Mouse (Mus musculus): ENCODE measurements around the gene Cnga3. TPM values are rescaled to one million over a fixed set of nuclear protein-coding genes. Genes with fewer than 3 reads are reported as not detected.

The Cnga3 gene
- polyA plus RNA-seq, 1 experiment = 1.6 TPM

DNA sequence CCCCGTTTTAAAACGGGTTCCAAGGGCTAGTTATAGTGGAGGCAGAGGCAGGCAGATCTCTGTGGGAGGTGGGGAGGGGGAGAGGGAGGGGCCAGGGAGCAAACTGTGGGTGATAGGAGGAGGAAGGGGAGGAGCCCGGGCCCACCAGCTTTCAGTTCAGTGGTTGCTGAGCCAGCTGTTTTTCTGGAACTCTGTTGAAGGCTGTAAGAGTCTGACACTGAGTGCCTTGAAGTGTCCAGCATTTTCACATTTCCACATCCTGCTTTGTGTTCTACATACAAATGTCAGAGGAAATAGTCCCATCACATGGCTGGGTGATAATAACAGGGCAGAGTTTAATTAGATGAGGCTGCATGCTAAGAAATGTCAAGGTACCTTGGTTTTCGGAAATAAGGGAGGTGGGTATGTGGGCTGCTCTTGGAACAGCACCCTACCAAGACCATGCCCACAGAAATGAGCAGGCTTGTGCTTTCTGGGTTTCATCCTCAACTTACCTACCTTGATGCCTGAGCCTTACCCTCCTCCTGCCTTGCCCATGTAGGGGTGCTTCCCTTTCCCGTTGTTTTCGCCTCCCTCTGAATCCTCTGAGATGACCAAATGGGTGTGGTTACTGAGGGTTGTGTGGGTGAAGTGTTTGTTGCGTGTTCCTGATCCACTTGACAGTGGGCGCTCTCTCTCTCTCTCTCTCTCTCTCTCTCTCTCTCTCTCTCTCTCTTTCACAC lies 93.9 kb downstream of the Cnga3 start:
- H3K9ac ChIP-seq (ENCODE audit: low read depth, poor library complexity, severe bottlenecking) = no peak overlapping the region
- TF ChIP-seq EP300 (IDR thresholded peaks at IDR 0.05; ENCODE audit: insufficient read depth, low read depth, low read length) = no peak
- no peak for TF ChIP-seq POLR2A (IDR thresholded peaks at IDR 0.05; ENCODE audit: insufficient read depth, low read length)
- TF ChIP-seq CTCF (IDR thresholded peaks at IDR 0.05; ENCODE audit: low read depth, low read length) = no peak
- H3K9me3 ChIP-seq (replicated peaks; ENCODE audit: control insufficient read depth, insufficient read depth, low read length, poor library complexity, severe bottlenecking) = no peaks in the 10 kb centered on the region
- H3K27ac ChIP-seq (ENCODE audit: insufficient read depth, low read length) = no peak overlapping the region
- no peaks in the 10 kb centered on the region for H3K4me1 ChIP-seq (ENCODE audit: control insufficient read depth, insufficient read depth, low read length)
- no peaks in the 10 kb centered on the region for H3K36me3 ChIP-seq (ENCODE audit: control insufficient read depth, insufficient read depth, low read length, poor library complexity, severe bottlenecking)
- no peaks in the 10 kb centered on the region for H3K27me3 ChIP-seq (ENCODE audit: control insufficient read depth, insufficient read depth, low read length, poor library complexity, severe bottlenecking)
- H3K4me3 ChIP-seq (ENCODE audit: low read depth, low read length) = no peak overlapping the region

DNA sequence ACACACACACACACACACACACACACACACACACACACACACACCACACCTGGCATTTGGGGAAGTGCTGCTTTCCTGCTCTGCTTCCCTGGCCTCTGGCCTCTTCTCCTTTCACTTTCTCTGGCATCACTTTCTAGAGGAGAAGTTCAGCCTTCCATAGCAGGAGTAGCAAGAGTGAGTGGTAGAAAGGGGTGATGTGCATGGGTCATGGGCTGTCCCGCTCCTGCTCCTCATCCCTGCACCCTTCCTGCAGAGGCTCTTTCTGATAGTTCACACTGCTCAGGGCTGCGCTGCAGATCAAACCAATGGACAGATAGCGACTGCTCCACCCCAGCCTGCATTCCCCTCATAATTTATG lies 94.5 kb downstream of the Cnga3 start:
- H3K27ac ChIP-seq (ENCODE audit: insufficient read depth, low read length) = no peak overlapping the region
- H3K9ac ChIP-seq (ENCODE audit: low read depth, poor library complexity, severe bottlenecking) = no peak overlapping the region
- no peaks in the 10 kb centered on the region for H3K27me3 ChIP-seq (ENCODE audit: control insufficient read depth, insufficient read depth, low read length, poor library complexity, severe bottlenecking)
- TF ChIP-seq POLR2A (IDR thresholded peaks at IDR 0.05; ENCODE audit: insufficient read depth, low read length) (no peak), EP300 (IDR thresholded peaks at IDR 0.05; ENCODE audit: insufficient read depth, low read depth, low read length) (no peak), CTCF (IDR thresholded peaks at IDR 0.05; ENCODE audit: low read depth, low read length) (no peak)
- no peaks in the 10 kb centered on the region for H3K36me3 ChIP-seq (ENCODE audit: control insufficient read depth, insufficient read depth, low read length, poor library complexity, severe bottlenecking)
- H3K4me1 ChIP-seq (ENCODE audit: control insufficient read depth, insufficient read depth, low read length) = no peaks in the 10 kb centered on the region
- H3K4me3 ChIP-seq (ENCODE audit: low read depth, low read length) = no peak overlapping the region
- no peaks in the 10 kb centered on the region for H3K9me3 ChIP-seq (replicated peaks; ENCODE audit: control insufficient read depth, insufficient read depth, low read length, poor library complexity, severe bottlenecking)

GRCm38 (mm10) chr1:37309939-37310515 lies 95.8 kb downstream of the Cnga3 start:
- Histone ChIP-seq H3K27me3 (ENCODE audit: control insufficient read depth, insufficient read depth, low read length, poor library complexity, severe bottlenecking) (no peaks in the 10 kb centered on the region), H3K4me1 (ENCODE audit: control insufficient read depth, insufficient read depth, low read length) (no peaks in the 10 kb centered on the region), H3K4me3 (ENCODE audit: low read depth, low read length) (no peak overlapping the region), H3K9ac (ENCODE audit: low read depth, poor library complexity, severe bottlenecking) (no peak overlapping the region), H3K36me3 (ENCODE audit: control insufficient read depth, insufficient read depth, low read length, poor library complexity, severe bottlenecking) (no peaks in the 10 kb centered on the region), H3K27ac (ENCODE audit: insufficient read depth, low read length) (no peak overlapping the region), H3K9me3 (replicated peaks; ENCODE audit: control insufficient read depth, insufficient read depth, low read length, poor library complexity, severe bottlenecking) (no peaks in the 10 kb centered on the region)
- TF ChIP-seq EP300 (IDR thresholded peaks at IDR 0.05; ENCODE audit: insufficient read depth, low read depth, low read length) (no peak), CTCF (IDR thresholded peaks at IDR 0.05; ENCODE audit: low read depth, low read length) (no peak), POLR2A (IDR thresholded peaks at IDR 0.05; ENCODE audit: insufficient read depth, low read length) (no peak)

Other genes with a start within 250 kb of the Cnga3 start
- 10.8 and 12.6 TPM in 2 replicates for gene Vwa3b, start 187.8 kb upstream of the Cnga3 start, polyA plus RNA-seq (2011; ENCODE audit: insufficient read depth, insufficient read length, low read depth, missing spikeins)
- 8.8 and 9.3 TPM in 2 replicates for gene Inpp4a, start 85.4 kb downstream of the Cnga3 start, polyA plus RNA-seq (2011; ENCODE audit: insufficient read depth, insufficient read length, low read depth, missing spikeins)
- gene Coa5, start 215.7 kb downstream of the Cnga3 start, polyA plus RNA-seq (2011; ENCODE audit: insufficient read depth, insufficient read length, low read depth, missing spikeins) = 55.3 and 55.4 TPM in 2 replicates
- 41.1 and 42.7 TPM in 2 replicates for gene Unc50, start 215.7 kb downstream of the Cnga3 start, polyA plus RNA-seq (2011; ENCODE audit: insufficient read depth, insufficient read length, low read depth, missing spikeins)

Measured in ES-Bruce4 (cell line).